15 mouse cellular contexts compared by ENCODE assay signal in genomic region chr6:53982612-53983011, GRCm38 (mm10). TPM values are rescaled to one million over a fixed set of nuclear protein-coding genes. Genes with fewer than 3 reads are reported as not detected.
DNase-seq lines count a peak whose midpoint lies in the region; TF ChIP-seq lines count a peak whose summit lies in the region.
"Had no signal": no experiment of that assay in that cellular context is flagged by ENCODE, and none has a peak within 500 bp of the region (broad histone marks: within the 10 kb centered on the region; RNA-seq: fewer than 3 reads in every experiment).

No protein-coding gene starts in this region.

- H3K4me1 ChIP-seq in thymus, adult 2 months (replicated peaks; ENCODE audit: control insufficient read depth, insufficient read depth, low read length): peaks cover 3% of the 10 kb centered on the region; the same call in 1 of the 2 replicates
- H3K4me1 ChIP-seq: neural tube, embryonic 15.5 days had no signal

- H3K36me3 ChIP-seq in thymus, adult 2 months (ENCODE audit: control insufficient read depth, insufficient read depth, low read length): no peaks in the 10 kb centered on the region
- H3K36me3 ChIP-seq: liver, embryonic 13.5 days; neural tube, embryonic 15.5 days had no signal

- no peaks in the 10 kb centered on the region for H3K27me3 ChIP-seq in thymus, adult 2 months (ENCODE audit: control insufficient read depth, insufficient read depth, low read length)
- H3K27me3 ChIP-seq: liver, embryonic 13.5 days had no signal

- DNase-seq in heart, postnatal 4 days: peak; percentile 17
- no peak for DNase-seq in heart, postnatal 25 days (ENCODE audit: low spot score)
- DNase-seq in thymus, adult 2 months: peak; percentile 11
- no peak for DNase-seq in thymus, adult 18-20 months
- DNase-seq in lung, postnatal 14 days: peak; percentile 28
- DNase-seq in thymus, postnatal 4 days: peak; percentile 23
- DNase-seq in layer of hippocampus, postnatal 14 days (ENCODE audit: low spot score in 2 of 2): no peak
- DNase-seq in left cerebral cortex, adult 9 months (ENCODE audit: low spot score in 2 of 2): no peak
- DNase-seq: cerebellum, postnatal 25 days; gastrocnemius, postnatal 10 days; liver, embryonic 13.5 days; midbrain, embryonic 14.5 days had no signal

- H3K27ac ChIP-seq in thymus, adult 2 months (ENCODE audit: control insufficient read depth, insufficient read depth, low read length): no peak overlapping the region
- H3K27ac ChIP-seq: liver, embryonic 13.5 days; neural tube, embryonic 15.5 days had no signal

- H3K4me3 ChIP-seq in thymus, adult 2 months (ENCODE audit: control insufficient read depth, insufficient read depth, low read length): no peak overlapping the region
- H3K4me3 ChIP-seq: liver, embryonic 13.5 days; neural tube, embryonic 15.5 days had no signal

- intact Hi-C loops in heart, postnatal 25 days (cut with DNase I): no loop called here

- TF ChIP-seq POLR2A in thymus, adult 2 months (IDR thresholded peaks at IDR 0.05; ENCODE audit: control insufficient read depth, extremely low read depth, insufficient read depth, low read length, poor library complexity): no peak

- WGBS in thymus, adult 2 months: 72% methylated on average over 4 of the region's 4 CpGs

- no peak for TF ChIP-seq CTCF in thymus, adult 2 months (IDR thresholded peaks at IDR 0.05; ENCODE audit: borderline replicate concordance, control insufficient read depth, extremely low read depth, insufficient read depth, low read length, poor library complexity)

RNA-seq across cellular contexts. Expression of gene Cpvl, which starts 4.1 kb away (rescaled TPM):
- not detected for total RNA-seq in heart, postnatal 4 days (2021)
- not detected for total RNA-seq in heart, postnatal 25 days (2021)
- polyA plus RNA-seq in thymus, adult 2 months (2012; rRNA removed): not detected in 2 replicates
- total RNA-seq in layer of hippocampus, postnatal 14 days (2021): under 1 TPM in 1 of 2 experiments, not detected in 1; 0.30 TPM
- total RNA-seq: gastrocnemius, postnatal 10 days had no signal
- polyA plus RNA-seq: heart, embryonic 16.5 days; intestine, embryonic 14.5 days; liver, embryonic 13.5 days had no signal

RNA-seq across cellular contexts. Expression of gene Chn2, which starts 56.7 kb away (rescaled TPM):
- total RNA-seq in heart, postnatal 4 days (2021): 1 to 10 TPM; 5.4 to 6.2 TPM
- 1 to 10 TPM; 3.0 to 4.3 TPM for total RNA-seq in heart, postnatal 25 days (2021)
- polyA plus RNA-seq in thymus, adult 2 months (2012; rRNA removed): 6.1 and 7.6 TPM in 2 replicates
- 10 to 100 TPM; 28.5 to 33.4 TPM for total RNA-seq in layer of hippocampus, postnatal 14 days (2021)

Comparison
In these comparisons a context has a peak if more than half of its experiments do, and no peak if none do; other contexts are left out.
1. DNase-seq: peak in heart, postnatal 4 days (single experiment), thymus, adult 2 months (single experiment), lung, postnatal 14 days (single experiment) and thymus, postnatal 4 days (single experiment); none in heart, postnatal 25 days (single experiment), thymus, adult 18-20 months (0 of 2), layer of hippocampus, postnatal 14 days (0 of 2) and left cerebral cortex, adult 9 months (0 of 2).
2. RNA of gene Chn2, which starts 56.7 kb away (total RNA-seq): 28.5 to 33.4 TPM in layer of hippocampus, postnatal 14 days; 5.4 to 6.2 TPM in heart, postnatal 4 days and 3.0 to 4.3 TPM in heart, postnatal 25 days; every median in the first group is over 4 times any median in the second.